Mouse (Mus musculus) limb, embryonic 11.5 days (tissue): Measurements from ENCODE around the gene Nupl1. TPM values are rescaled to one million over a fixed set of nuclear protein-coding genes. Genes with fewer than 3 reads are reported as not detected.

Experiments
- ATAC-seq: fragments of 200-750 bp; cut with Nextera tagmentation; 2 replicates; pipeline ENCODE4 v1.8.0; 2017; ENCODE audit warnings: low read depth; ENCODE audit not compliant: insufficient number of reproducible peaks, low FRiP score, low TSS enrichment
- DNase-seq: peaks from one replicate; pipeline ENCODE4 v3.0.0-alpha.2; 2015; ENCODE audit warnings: low spot score
- H3K27ac ChIP-seq: fragments of 300-500 bp; sonication (generic); replicated peaks from 2 replicates; pipeline ENCODE4 v1.5.1; 2014; ENCODE audit warnings: low read depth, mild to moderate bottlenecking, low read length
- H3K27me3 ChIP-seq: fragments of 300-500 bp; sonication (generic); 2 replicates; pipeline ENCODE4 v1.6.1; 2014; ENCODE audit warnings: mild to moderate bottlenecking, low read length, mixed read lengths; ENCODE audit not compliant: control insufficient read depth, insufficient read depth
- H3K36me3 ChIP-seq: fragments of 300-500 bp; sonication (generic); 2 replicates; pipeline ENCODE4 v1.6.1; 2014; ENCODE audit warnings: mild to moderate bottlenecking, low read length, moderate library complexity, mixed read lengths; ENCODE audit not compliant: control insufficient read depth, insufficient read depth
- H3K4me1 ChIP-seq: fragments of 300-500 bp; sonication (generic); 2 replicates; pipeline ENCODE4 v1.6.1; 2014; ENCODE audit warnings: low read length, mixed read lengths; ENCODE audit not compliant: control insufficient read depth, insufficient read depth
- H3K4me2 ChIP-seq: fragments of 300-500 bp; sonication (generic); 2 replicates; pipeline ENCODE4 v1.6.1; 2014; ENCODE audit warnings: low read depth, mild to moderate bottlenecking, moderate library complexity; ENCODE audit not compliant: severe bottlenecking
- H3K4me3 ChIP-seq: fragments of 300-500 bp; sonication (generic); 2 replicates; pipeline ENCODE4 v1.5.1; 2014; ENCODE audit warnings: low read depth, low read length
- H3K9ac ChIP-seq: fragments of 300-500 bp; sonication (generic); 2 replicates; pipeline ENCODE4 v1.6.1; 2014; ENCODE audit warnings: mild to moderate bottlenecking, low read length
- H3K9me3 ChIP-seq: fragments of 300-500 bp; sonication (generic); 2 replicates; pipeline ENCODE4 v1.6.1; 2016; ENCODE audit warnings: low read length; ENCODE audit not compliant: control insufficient read depth
- WGBS: fragments of 180-500 bp; shearing (Covaris S2); extraction: QIAGEN DNeasy Blood & Tissue Kit; methylation state at CpG from one replicate; pipeline ENCODE4 v1.1.7; 2014; 5-methylcytosine and 5-hydroxymethylcytosine counted together
- polyA plus RNA-seq: library from polyadenylated mRNA; unstranded; fragments of >200 nt; fragmentation: Nextera tagmentation; extraction: Ambion mirVana; gene quantifications from 2 replicates; pipeline ENCODE4 v1.2.1, GENCODE M21; 2014

Nupl1 gene
- polyA plus RNA-seq, 1 experiment from 2014 or later = not detected

DNA sequence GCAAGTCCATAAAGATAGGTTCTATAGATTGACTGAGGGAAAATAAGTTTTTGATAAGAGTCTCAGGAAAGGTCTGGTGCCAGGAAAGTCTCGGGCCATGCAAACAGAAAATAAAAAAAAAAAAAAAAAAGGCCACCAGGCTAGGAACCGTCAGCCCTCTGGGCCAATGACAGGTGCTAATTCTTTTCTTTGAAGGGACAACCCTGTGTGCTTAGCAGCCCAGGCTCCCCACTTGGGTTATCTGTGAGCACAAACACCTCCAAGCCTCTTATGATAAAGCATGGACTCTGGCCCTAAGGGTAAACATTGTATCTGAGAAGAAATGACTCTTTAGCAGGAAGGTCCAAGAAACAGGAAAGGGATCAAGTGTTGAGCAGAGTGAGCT is 72.7 kb downstream of the Nupl1 start:
- Histone ChIP-seq H3K4me3 (no peak overlapping the region), H3K27me3 (peaks cover 20% of the 10 kb centered on the region)
- no peak for ATAC-seq

DNA sequence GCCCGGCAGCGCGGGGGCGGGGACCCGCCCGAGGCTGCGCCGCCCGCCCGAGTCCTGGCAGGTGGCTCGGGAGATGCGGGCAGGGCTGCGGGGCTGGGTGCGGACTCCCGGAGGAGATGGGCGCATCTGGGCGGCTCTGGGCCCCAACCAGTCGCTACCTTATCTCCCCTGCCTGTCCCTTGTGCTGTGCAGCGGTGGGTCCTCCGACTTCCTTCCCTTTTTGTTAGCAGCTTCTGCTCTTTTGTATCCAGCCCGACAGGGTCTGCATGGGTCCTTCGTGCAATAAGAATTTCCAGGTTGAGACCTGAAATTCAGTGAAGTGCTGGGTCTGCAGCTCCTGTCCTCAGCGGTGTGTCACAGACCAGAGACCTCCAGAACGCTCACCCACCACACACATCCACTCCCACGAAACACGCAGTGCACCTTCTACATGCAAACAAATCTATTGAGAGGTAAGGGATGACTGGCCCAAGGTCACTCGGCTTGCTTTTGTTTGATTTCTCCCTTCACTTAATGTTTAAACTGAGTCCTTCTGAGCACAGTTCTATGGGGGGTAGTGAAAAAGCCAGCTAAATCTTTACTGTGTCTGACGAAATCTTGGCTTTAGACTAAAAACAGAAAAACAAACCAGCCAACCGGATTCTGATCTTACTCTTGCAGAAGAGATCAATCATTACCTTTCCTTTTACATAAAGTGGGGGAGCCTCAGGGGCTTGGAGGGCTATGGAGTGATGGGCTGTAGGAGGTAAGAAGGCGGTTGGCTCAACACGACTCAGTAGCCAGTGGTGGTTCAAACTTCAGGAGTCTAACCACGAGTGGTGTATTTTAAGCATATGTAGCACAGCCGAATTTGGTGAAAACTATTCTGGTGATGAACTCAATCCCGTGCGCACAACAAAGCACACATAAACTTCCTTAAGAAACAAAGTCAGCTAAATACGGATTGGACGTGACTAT is 73.3 kb downstream of the Nupl1 start:
- H3K27ac ChIP-seq = no peak overlapping the region
- H3K36me3 ChIP-seq = no peaks in the 10 kb centered on the region
- 22% methylated on average over 33 of the region's 37 CpGs for WGBS
- H3K27me3 ChIP-seq = peaks cover 20% of the 10 kb centered on the region
- no peak for ATAC-seq
- H3K9me3 ChIP-seq = no peaks in the 10 kb centered on the region
- DNase-seq = peak; percentile 43
- peak overlapping the region; percentile 61 for H3K9ac ChIP-seq
- H3K4me2 ChIP-seq = peak overlapping the region; percentile 98
- peak overlapping the region; percentile 73 for H3K4me3 ChIP-seq
- H3K4me1 ChIP-seq = no peaks in the 10 kb centered on the region

More for the DNA sequence above, 72.7 kb downstream of the Nupl1 start:
- WGBS = 30% methylated on average over 2 of the region's 2 CpGs
- Histone ChIP-seq H3K36me3 (no peaks in the 10 kb centered on the region), H3K4me1 (no peaks in the 10 kb centered on the region), H3K9me3 (no peaks in the 10 kb centered on the region), H3K9ac (no peak overlapping the region), H3K27ac (no peak overlapping the region), H3K4me2 (no peak overlapping the region)
- DNase-seq = no peak

DNA sequence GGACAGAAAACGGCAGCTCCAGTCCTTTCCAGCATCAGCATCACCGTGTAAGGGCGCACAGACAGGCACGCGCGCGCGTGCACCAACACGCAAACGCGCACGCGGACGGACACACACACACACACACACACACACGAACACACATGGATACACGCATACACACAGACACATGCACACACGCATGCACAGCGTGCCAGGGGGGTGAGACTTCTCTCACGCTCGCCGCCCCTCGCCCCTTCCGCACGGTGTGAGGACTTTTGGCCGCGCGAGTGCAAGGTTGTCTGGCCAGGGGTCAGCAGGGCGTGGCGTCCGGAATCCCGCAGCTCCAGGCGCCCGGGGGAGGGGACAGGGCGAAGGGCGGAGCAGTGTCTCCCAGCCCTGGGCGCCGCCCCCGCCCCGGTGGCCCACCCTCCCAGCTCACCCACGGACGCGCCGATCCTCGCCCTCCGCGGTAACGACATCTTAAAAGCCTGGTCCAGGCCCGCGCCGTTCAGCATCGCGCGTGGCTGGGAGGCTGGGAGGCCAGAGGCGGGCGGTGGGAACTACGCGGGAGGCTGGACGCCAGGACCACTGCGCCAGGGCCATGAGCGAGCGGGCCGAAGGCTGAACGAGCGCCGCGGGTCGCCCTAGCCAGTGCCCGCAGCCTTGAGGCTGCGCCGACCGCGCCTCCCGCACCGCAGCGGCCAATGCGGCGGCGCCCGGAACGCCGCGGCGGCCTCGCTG is 74.2 kb downstream of the Nupl1 start:
- H3K36me3 ChIP-seq = no peaks in the 10 kb centered on the region
- no peaks in the 10 kb centered on the region for H3K4me1 ChIP-seq
- no peak overlapping the region for H3K27ac ChIP-seq
- peak; percentile 60 for DNase-seq
- H3K9me3 ChIP-seq = no peaks in the 10 kb centered on the region
- ATAC-seq = peak; percentile 62; the same call in 1 of the 2 replicates
- WGBS = under 1% methylated on average over 58 of the region's 84 CpGs
- H3K4me3 ChIP-seq = peak overlapping the region; percentile 73
- peak overlapping the region; percentile 61 for H3K9ac ChIP-seq
- H3K27me3 ChIP-seq = peaks cover 20% of the 10 kb centered on the region
- H3K4me2 ChIP-seq = peak overlapping the region; percentile 98

GRCm38 (mm10) chr14:60176469-60176890 is 74.8 kb downstream of the Nupl1 start:
- H3K27ac ChIP-seq = no peak overlapping the region
- H3K27me3 ChIP-seq = peaks cover 20% of the 10 kb centered on the region
- no peaks in the 10 kb centered on the region for H3K9me3 ChIP-seq
- DNase-seq = no peak
- H3K4me3 ChIP-seq = peak overlapping the region; percentile 73
- peak; percentile 26; the same call in 1 of the 2 replicates for ATAC-seq
- no peaks in the 10 kb centered on the region for H3K4me1 ChIP-seq
- 34% methylated on average over 9 of the region's 9 CpGs for WGBS
- no peak overlapping the region for H3K9ac ChIP-seq
- H3K36me3 ChIP-seq = no peaks in the 10 kb centered on the region
- peak overlapping the region; percentile 98 for H3K4me2 ChIP-seq

DNA sequence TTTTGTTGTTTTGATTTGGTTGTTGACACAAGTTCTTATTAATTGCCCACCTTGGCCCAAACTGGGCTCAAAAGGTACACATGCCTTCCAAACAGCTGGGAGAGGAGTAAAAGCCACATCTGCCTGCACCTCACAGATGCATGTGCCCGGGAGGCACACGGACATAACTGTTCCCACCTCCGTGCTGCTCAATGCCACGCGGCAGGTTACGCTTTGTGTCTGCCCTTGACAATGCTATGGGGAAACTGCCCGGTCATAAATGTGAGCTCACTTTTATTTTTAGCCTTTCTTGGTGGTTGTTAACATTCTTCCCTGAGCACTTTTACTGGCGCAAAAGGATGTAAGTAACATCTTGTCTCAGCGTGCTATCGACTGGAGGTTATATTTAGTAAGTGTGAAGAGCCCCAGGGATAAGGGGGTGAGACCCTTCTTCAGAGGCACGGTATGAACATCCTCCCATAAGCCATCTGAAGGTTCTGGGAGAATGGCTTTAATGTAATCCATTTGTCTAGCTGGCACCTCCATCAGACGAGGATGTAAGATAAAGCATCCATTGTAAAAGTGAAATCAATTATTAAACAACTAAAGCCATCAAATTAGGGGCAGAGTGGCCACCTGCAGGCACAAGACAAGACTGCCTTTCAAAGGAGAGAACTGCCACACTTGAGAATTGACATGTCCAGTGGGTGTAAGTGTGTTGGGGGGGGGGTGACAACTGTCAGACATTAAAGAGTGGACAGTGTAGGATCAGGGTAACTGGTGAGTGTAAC is 78.8 kb downstream of the Nupl1 start:
- no peaks in the 10 kb centered on the region for H3K36me3 ChIP-seq
- peaks cover 9% of the 10 kb centered on the region for H3K27me3 ChIP-seq
- ATAC-seq (no peak), DNase-seq (no peak)
- no peak overlapping the region for H3K4me3 ChIP-seq
- no peak overlapping the region for H3K9ac ChIP-seq
- 68% methylated on average over 12 of the region's 12 CpGs for WGBS
- H3K4me2 ChIP-seq = no peak overlapping the region
- no peaks in the 10 kb centered on the region for H3K9me3 ChIP-seq
- H3K27ac ChIP-seq = no peak overlapping the region
- no peaks in the 10 kb centered on the region for H3K4me1 ChIP-seq

GRCm38 (mm10) chr14:60170845-60171610 is 80.2 kb downstream of the Nupl1 start:
- no peak overlapping the region for H3K9ac ChIP-seq
- H3K4me3 ChIP-seq = no peak overlapping the region
- H3K4me1 ChIP-seq = no peaks in the 10 kb centered on the region
- peaks cover 2% of the 10 kb centered on the region; the same call in 1 of the 2 replicates for H3K27me3 ChIP-seq
- no peaks in the 10 kb centered on the region for H3K36me3 ChIP-seq
- WGBS = 65% methylated on average over 16 of the region's 16 CpGs
- H3K27ac ChIP-seq = no peak overlapping the region
- H3K4me2 ChIP-seq = no peak overlapping the region
- DNase-seq (no peak), ATAC-seq (no peak)
- H3K9me3 ChIP-seq = no peaks in the 10 kb centered on the region

- no peak for DNase-seq
- H3K4me3 ChIP-seq = no peak overlapping the region
- no peaks in the 10 kb centered on the region for H3K4me1 ChIP-seq
- H3K9me3 ChIP-seq = no peaks in the 10 kb centered on the region
- no peak for ATAC-seq
- WGBS = 90% methylated on average over 3 of the region's 3 CpGs
- no peak overlapping the region for H3K27ac ChIP-seq
- H3K9ac ChIP-seq = no peak overlapping the region
- no peak overlapping the region for H3K4me2 ChIP-seq
- no peaks in the 10 kb centered on the region for H3K36me3 ChIP-seq
- H3K27me3 ChIP-seq = no peaks in the 10 kb centered on the region
Observed at GRCm38 (mm10) chr14:60163367-60163766, 87.9 kb downstream of the Nupl1 start.
